Mouse (Mus musculus): ENCODE measurements around the gene Wdr45b. TPM values are rescaled to one million over a fixed set of nuclear protein-coding genes. Genes with fewer than 3 reads are reported as not detected.

Wdr45b gene
- total and polyA plus RNA-seq, 3 experiments = 27.0 to 53.0 (median 43.3) TPM

DNA sequence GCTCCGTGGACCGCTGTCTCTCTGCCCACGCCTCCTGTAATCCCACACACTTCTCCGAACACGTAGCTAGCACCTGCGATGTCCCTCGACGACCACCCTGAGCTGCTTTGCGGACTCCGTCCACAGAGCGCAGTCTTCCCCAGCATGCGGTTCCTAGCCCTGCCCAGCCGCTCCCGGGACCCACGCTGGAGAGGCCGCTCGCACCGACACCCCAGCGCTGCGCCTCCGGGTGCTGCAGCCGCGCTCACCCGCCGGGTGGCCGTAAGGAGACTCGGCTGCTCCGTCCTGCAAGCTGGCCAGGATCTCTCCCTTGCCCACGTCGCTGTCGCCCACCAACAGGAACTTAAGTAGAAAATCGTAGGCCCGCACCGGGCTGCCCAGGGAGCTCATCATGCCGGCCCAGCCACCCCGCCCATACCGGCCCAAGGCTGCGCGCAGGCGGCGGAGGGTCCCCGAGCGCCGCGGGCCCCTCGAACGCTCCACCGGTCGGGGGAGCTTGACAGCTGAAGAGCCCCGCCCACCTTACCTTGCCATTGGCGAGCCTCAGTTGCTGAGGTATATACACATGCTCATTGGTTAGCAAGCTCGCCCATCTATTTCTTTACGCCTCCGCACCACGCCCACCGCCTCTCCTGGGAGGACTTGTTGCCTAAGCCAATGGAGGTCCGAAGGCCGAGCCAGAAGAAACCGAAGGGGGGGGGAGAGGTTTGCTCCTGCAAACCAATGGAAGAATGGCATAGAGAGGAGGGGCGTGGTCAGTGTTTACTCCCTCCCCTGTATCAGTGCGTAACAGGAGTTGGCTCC is 33.7 kb upstream of the Wdr45b start, which contains the start of gene Rab40b:
Gene Rab40b, minus strand, starts transcription at position 502 of the 804 bp plus-strand sequence.
- Histone ChIP-seq H3K4me2 (ENCODE audit: insufficient read depth, low read depth, poor library complexity, severe bottlenecking) (peak within 1 kb of the TSS; percentile 61), H3K36me3 (replicated peaks in 1 of 2; ENCODE audit: control insufficient read depth in 1 of 2, insufficient read depth in 1 of 2, low read length in 1 of 2) (no peaks in the 10 kb centered on the region), H3K4me3 (replicated peaks in 1 of 3; ENCODE audit: low read depth in 2 of 3, low read length in 2 of 3, poor library complexity in 1 of 3) (peak within 1 kb of the TSS in 2 of 3 experiments; percentile 25 to 45), H3K9me3 (replicated peaks; ENCODE audit: low read length) (peaks cover 3% of the 10 kb centered on the region), H3K4me1 (ENCODE audit: control insufficient read depth in 1 of 2, insufficient read depth in 2 of 2) (peaks cover 0 to 4% of the 10 kb centered on the region in 2 experiments; a peak in 3 of 4 replicates), H3K27ac (ENCODE audit: insufficient read depth, low read depth) (no peak within 1 kb of the TSS), H3K27me3 (replicated peaks) (peaks cover 32% of the 10 kb centered on the region), H3K9ac (ENCODE audit: insufficient read depth, low read depth) (no peak within 1 kb of the TSS), H3K79me2 (replicated peaks; ENCODE audit: control insufficient read depth, extremely low read depth, insufficient read depth, poor library complexity, severe bottlenecking) (no peaks in the 10 kb centered on the region)
- DNase-seq (ENCODE audit: extremely low read depth) = peak; percentile 84
- dilution Hi-C loops (cut with MboI; ENCODE audit: extremely low pct_ligation_motif_present, extremely low pct_unique_long_range_greater_than_20kb, low sequenced_read_pairs) (no loop called here), in situ Hi-C loops (cut with MboI; ENCODE audit: low pct_ligation_motif_present, low pct_unique_long_range_greater_than_20kb, low sequenced_read_pairs) (no loop called here)
- 0 out of 2 replicates have a peak, but pooled peaks have one; percentile 15 for TF ChIP-seq SIN3A (IDR thresholded peaks at IDR 0.05; ENCODE audit: low read length)
- peak; percentile 9; the same call in 1 of the 2 replicates for TF ChIP-seq NRF1 (IDR thresholded peaks at IDR 0.05; ENCODE audit: low read depth, low read length)
- TF ChIP-seq USF2 (conservative IDR thresholded peaks at IDR 0.05; ENCODE audit: low read depth, low read length) = no peak
- TF ChIP-seq GABPA (IDR thresholded peaks at IDR 0.05; ENCODE audit: insufficient replicate concordance, low read depth, low read length) = no peak
- TF ChIP-seq HCFC1 (IDR thresholded peaks at IDR 0.05; ENCODE audit: low read depth, low read length) = no peak
- 0 out of 2 replicates have a peak, but pooled peaks have one; percentile 28 for TF ChIP-seq MAZ (IDR thresholded peaks at IDR 0.05; ENCODE audit: low read depth, low read length)

GRCm38 (mm10) chr11:121380294-121380693 is 26.0 kb upstream of the Wdr45b start:
- H3K9me3 ChIP-seq (replicated peaks; ENCODE audit: low read length) = peaks cover 7% of the 10 kb centered on the region
- no peaks in the 10 kb centered on the region for H3K36me3 ChIP-seq (replicated peaks in 1 of 2; ENCODE audit: control insufficient read depth in 1 of 2, insufficient read depth in 1 of 2, low read length in 1 of 2)
- TF ChIP-seq UBTF (IDR thresholded peaks at IDR 0.05; ENCODE audit: low read depth, low read length) = no peak
- TF ChIP-seq NELFE (IDR thresholded peaks at IDR 0.05; ENCODE audit: low read depth, low read length) = no peak
- TF ChIP-seq EP300 (IDR thresholded peaks at IDR 0.05; ENCODE audit: low read length) = no peak
- no peak for TF ChIP-seq ZMIZ1 (IDR thresholded peaks at IDR 0.05; ENCODE audit: low read depth, low read length)
- no peak for TF ChIP-seq BHLHE40 (IDR thresholded peaks at IDR 0.05; ENCODE audit: low read depth, low read length)
- no peak for TF ChIP-seq JUND (conservative IDR thresholded peaks at IDR 0.05; ENCODE audit: low read depth, low read length)
- no peak for TF ChIP-seq CTCF (conservative IDR thresholded peaks at IDR 0.05 in 1 of 2, IDR thresholded peaks at IDR 0.05 in 1 of 2; ENCODE audit: low read depth in 2 of 2, low read length in 2 of 2)
- no peak for TF ChIP-seq SIN3A (IDR thresholded peaks at IDR 0.05; ENCODE audit: low read length)
- TF ChIP-seq SMC3 (IDR thresholded peaks at IDR 0.05; ENCODE audit: low read depth, low read length) = no peak
- no peak for TF ChIP-seq MAFK (IDR thresholded peaks at IDR 0.05; ENCODE audit: insufficient replicate concordance, low read length)
- no peak for TF ChIP-seq IRF4 (IDR thresholded peaks at IDR 0.05; ENCODE audit: low read depth, low read length)
- no peak for TF ChIP-seq MAZ (IDR thresholded peaks at IDR 0.05; ENCODE audit: low read depth, low read length)
- TF ChIP-seq GABPA (IDR thresholded peaks at IDR 0.05; ENCODE audit: insufficient replicate concordance, low read depth, low read length) = no peak
- peaks cover 3% of the 10 kb centered on the region for H3K27me3 ChIP-seq (replicated peaks)
- no peak overlapping the region for H3K9ac ChIP-seq (ENCODE audit: insufficient read depth, low read depth)
- no peak overlapping the region for H3K4me2 ChIP-seq (ENCODE audit: insufficient read depth, low read depth, poor library complexity, severe bottlenecking)
- H3K4me1 ChIP-seq (ENCODE audit: control insufficient read depth in 1 of 2, insufficient read depth in 2 of 2) = no peaks in the 10 kb centered on the region
- no peak overlapping the region for H3K4me3 ChIP-seq (replicated peaks in 1 of 3; ENCODE audit: low read depth in 2 of 3, low read length in 2 of 3, poor library complexity in 1 of 3)
- in situ Hi-C loops (cut with MboI; ENCODE audit: low pct_ligation_motif_present, low pct_unique_long_range_greater_than_20kb, low sequenced_read_pairs) = no loop called here
- dilution Hi-C loops (cut with MboI; ENCODE audit: extremely low pct_ligation_motif_present, extremely low pct_unique_long_range_greater_than_20kb, low sequenced_read_pairs) = no loop called here
- no peaks in the 10 kb centered on the region for H3K79me2 ChIP-seq (replicated peaks; ENCODE audit: control insufficient read depth, extremely low read depth, insufficient read depth, poor library complexity, severe bottlenecking)
- no peak overlapping the region for H3K27ac ChIP-seq (ENCODE audit: insufficient read depth, low read depth)
- no peak for DNase-seq (ENCODE audit: extremely low read depth)

Data from CH12.LX (cell line).